Mouse (Mus musculus) kidney, postnatal 0 days (tissue): ENCODE measurements around the gene Cd81. TPM values are rescaled to one million over a fixed set of nuclear protein-coding genes. Genes with fewer than 3 reads are reported as not detected.
A peak's percentile ranks its signal among the peaks of the same experiment; 100 is the strongest.

Experiments used
- ATAC-seq: fragments of 200-750 bp; cut with Nextera tagmentation; replicated peaks from 2 replicates; pipeline ENCODE4 v1.8.0; 2017; ENCODE audit warnings: low read depth, moderate number of reproducible peaks, moderate TSS enrichment, moderate library complexity; ENCODE audit not compliant: low FRiP score
- DNase-seq: peaks from one replicate; pipeline ENCODE4 v3.0.0-alpha.2; 2016; ENCODE audit warnings: low spot score
- H3K27ac ChIP-seq: fragments of 300-500 bp; sonication (generic); 2 replicates; pipeline ENCODE4 v1.5.1; 2014; ENCODE audit warnings: mild to moderate bottlenecking
- H3K27me3 ChIP-seq: fragments of 300-500 bp; sonication (generic); 2 replicates; pipeline ENCODE4 v1.6.1; 2014; ENCODE audit warnings: low read length, mixed read lengths; ENCODE audit not compliant: insufficient read depth
- H3K36me3 ChIP-seq: fragments of 300-500 bp; sonication (generic); 2 replicates; pipeline ENCODE4 v1.6.1; 2014; ENCODE audit warnings: low read length, mixed read lengths; ENCODE audit not compliant: insufficient read depth
- H3K4me1 ChIP-seq: fragments of 300-500 bp; sonication (generic); replicated peaks from 2 replicates; pipeline ENCODE4 v1.6.1; 2014; ENCODE audit warnings: antibody characterized with exemption, low read length, mixed read lengths; ENCODE audit not compliant: insufficient read depth
- H3K4me2 ChIP-seq: fragments of 300-500 bp; sonication (generic); 2 replicates; pipeline ENCODE4 v1.6.1; 2014; ENCODE audit warnings: mild to moderate bottlenecking, low read length, moderate library complexity, mixed read lengths
- H3K4me3 ChIP-seq: fragments of 300-500 bp; sonication (generic); replicated peaks from 2 replicates; pipeline ENCODE4 v1.5.1; 2014; ENCODE audit warnings: low read depth, low read length
- H3K9ac ChIP-seq: fragments of 300-500 bp; sonication (generic); 2 replicates; pipeline ENCODE4 v1.6.1; 2014; ENCODE audit warnings: low read depth, low read length
- H3K9me3 ChIP-seq: fragments of 300-500 bp; sonication (generic); replicated peaks from 2 replicates; pipeline ENCODE4 v1.6.1; 2016; ENCODE audit warnings: low read length, inconsistent platforms, mixed read lengths
- CTCF ChIP-seq: IDR thresholded peaks from 2 replicates; pipeline ENCODE4 v1.5.1; 2016; ENCODE audit warnings: antibody characterized with exemption, low read depth, mild to moderate bottlenecking, moderate library complexity
- WGBS: fragments of 180-500 bp; shearing (Covaris S2); extraction: QIAGEN DNeasy Blood & Tissue Kit; methylation state at CpG from one replicate; pipeline ENCODE4 v1.1.7; 2014; 5-methylcytosine and 5-hydroxymethylcytosine counted together
- polyA plus RNA-seq: library from polyadenylated mRNA; unstranded; fragments of >200 nt; fragmentation: Nextera tagmentation; extraction: Ambion mirVana; gene quantifications from 2 replicates; pipeline ENCODE4 v1.2.1, GENCODE M21; 2015

The Cd81 gene
- polyA plus RNA-seq, 1 experiment from 2014 or later, result 621 TPM

DNA sequence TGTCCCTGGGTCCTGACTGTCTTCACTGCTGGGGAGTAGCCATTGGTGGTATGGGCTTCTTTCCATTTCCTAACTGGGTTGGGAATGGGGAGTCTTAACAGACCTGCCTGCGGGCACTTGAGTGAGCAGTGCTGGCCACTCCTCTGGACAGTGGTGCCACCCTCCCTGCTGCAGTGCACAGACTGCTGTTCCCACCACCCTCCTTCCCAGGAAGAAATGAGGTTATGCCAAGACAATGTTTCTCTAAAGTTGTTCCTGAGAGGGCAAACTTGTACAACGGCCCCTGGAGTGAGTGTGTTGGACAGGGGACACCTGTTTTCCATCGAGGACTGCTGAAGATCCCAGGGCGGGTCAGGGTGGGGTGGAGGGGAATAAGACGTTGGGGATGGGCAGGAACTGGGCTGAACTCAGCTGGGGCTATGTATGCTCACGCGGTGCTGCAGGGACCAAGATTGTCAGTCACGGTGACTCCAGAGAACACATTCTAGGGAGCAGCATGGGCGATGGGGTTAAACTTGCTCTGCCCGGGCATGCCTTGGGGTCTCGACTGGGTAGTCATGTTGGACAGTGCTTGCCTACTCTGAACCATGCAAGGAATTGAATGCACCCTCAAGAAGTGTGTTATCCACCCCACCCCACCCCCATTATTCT, 1.5 kb downstream of the Cd81 start:
- 26% methylated on average over 11 of the region's 11 CpGs for WGBS
- no peaks in the 10 kb centered on the region for H3K36me3 ChIP-seq
- peaks cover 35% of the 10 kb centered on the region for H3K4me1 ChIP-seq
- peak overlapping the region; percentile 95 for H3K27ac ChIP-seq
- no peaks in the 10 kb centered on the region for H3K27me3 ChIP-seq
- DNase-seq, result no peak
- TF ChIP-seq CTCF, result no peak
- peak overlapping the region; percentile 98 for H3K4me3 ChIP-seq
- ATAC-seq, result no peak
- H3K9me3 ChIP-seq, result no peaks in the 10 kb centered on the region
- peak overlapping the region; percentile 97 for H3K9ac ChIP-seq
- H3K4me2 ChIP-seq, result peak overlapping the region; percentile 79

DNA sequence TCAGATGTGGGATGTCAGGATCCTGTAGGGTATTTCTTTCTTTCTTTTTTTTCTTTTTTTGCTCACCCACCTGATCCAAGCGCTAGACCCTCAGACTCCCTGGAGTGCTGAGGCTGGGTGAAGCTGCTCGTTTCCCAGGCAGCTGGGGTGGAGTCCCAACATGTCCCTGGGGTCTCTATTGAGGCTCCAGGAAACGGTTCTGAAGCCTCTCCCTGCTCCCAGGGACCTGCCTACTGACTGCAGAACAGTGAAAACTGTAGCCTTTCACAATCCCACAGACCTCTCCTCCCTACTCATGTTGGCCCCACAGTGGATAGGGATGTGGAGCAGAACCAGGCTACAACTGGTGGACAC, 2.0 kb downstream of the Cd81 start:
- 33% methylated on average over 3 of the region's 3 CpGs for WGBS
- peak overlapping the region; percentile 8; the same call in 1 of the 2 replicates for H3K27ac ChIP-seq
- DNase-seq, result no peak

GRCm38 (mm10) chr7:143055001-143055400, 2.5 kb downstream of the Cd81 start:
- Histone ChIP-seq H3K4me1 (peaks cover 39% of the 10 kb centered on the region), H3K27me3 (no peaks in the 10 kb centered on the region), H3K27ac (0 out of 2 replicates have a peak overlapping the region, but pooled peaks have one; percentile 8), H3K36me3 (0 out of 2 replicates have a peak, but pooled peaks cover 3% of the 10 kb centered on the region), H3K9me3 (no peaks in the 10 kb centered on the region), H3K9ac (peak overlapping the region; percentile 38; the same call in 1 of the 2 replicates), H3K4me3 (peak overlapping the region; percentile 98), H3K4me2 (peak overlapping the region; percentile 79)
- DNase-seq, result no peak
- WGBS, result 59% methylated on average over 3 of the region's 3 CpGs
- ATAC-seq, result no peak
- TF ChIP-seq CTCF, result no peak

More for the DNA sequence above, 2.0 kb downstream of the Cd81 start:
- peak overlapping the region; percentile 98 for H3K4me3 ChIP-seq
- no peaks in the 10 kb centered on the region for H3K27me3 ChIP-seq
- 0 out of 2 replicates have a peak, but pooled peaks cover 3% of the 10 kb centered on the region for H3K36me3 ChIP-seq
- H3K4me2 ChIP-seq, result peak overlapping the region; percentile 79
- no peak for TF ChIP-seq CTCF
- no peak for ATAC-seq
- H3K9me3 ChIP-seq, result no peaks in the 10 kb centered on the region
- peak overlapping the region; percentile 38; the same call in 1 of the 2 replicates for H3K9ac ChIP-seq
- H3K4me1 ChIP-seq, result peaks cover 39% of the 10 kb centered on the region

DNA sequence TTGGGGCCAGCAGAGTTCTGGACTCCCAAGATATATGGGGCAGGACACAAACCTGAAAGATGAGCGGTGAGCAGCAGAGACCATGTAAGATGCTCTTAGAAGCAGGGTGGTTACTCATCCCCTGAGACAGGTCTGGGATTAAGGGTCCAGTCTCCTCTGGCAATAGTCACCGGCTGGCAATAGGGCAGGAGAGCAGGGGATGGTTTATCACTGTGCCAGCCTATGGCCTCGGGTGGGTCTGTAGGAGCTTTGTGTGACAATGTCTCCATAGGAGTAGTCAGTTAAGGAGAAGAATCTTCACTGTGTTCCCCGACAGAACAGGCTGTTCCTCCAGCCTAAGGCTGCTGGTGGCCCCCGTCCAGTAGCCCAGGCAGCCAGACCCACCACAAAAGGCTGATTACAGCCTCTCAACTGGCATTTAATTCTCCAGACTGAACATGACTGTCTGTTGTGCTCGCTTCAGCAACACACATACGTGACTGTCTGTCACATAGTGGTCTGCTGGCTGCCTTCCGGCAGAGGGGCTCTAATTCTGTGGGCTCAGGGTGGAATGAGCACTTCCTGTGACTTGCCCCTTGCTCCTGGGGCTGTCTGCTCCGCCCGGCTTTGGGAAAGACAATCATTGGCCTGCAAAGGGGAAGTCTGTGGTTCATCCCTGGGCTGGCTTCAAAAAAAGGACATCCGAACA, 3.1 kb downstream of the Cd81 start:
- WGBS, result 66% methylated on average over 11 of the region's 11 CpGs
- H3K4me2 ChIP-seq, result peak overlapping the region; percentile 79
- peak overlapping the region; percentile 51 for H3K27ac ChIP-seq
- 0 out of 2 replicates have a peak, but pooled peaks cover 3% of the 10 kb centered on the region for H3K36me3 ChIP-seq
- no peaks in the 10 kb centered on the region for H3K9me3 ChIP-seq
- no peak for TF ChIP-seq CTCF
- DNase-seq (peak; percentile 27), ATAC-seq (no peak)
- H3K9ac ChIP-seq, result peak overlapping the region; percentile 6; the same call in 1 of the 2 replicates
- H3K4me3 ChIP-seq, result peak overlapping the region; percentile 98
- H3K27me3 ChIP-seq, result no peaks in the 10 kb centered on the region
- peaks cover 39% of the 10 kb centered on the region for H3K4me1 ChIP-seq

- no peaks in the 10 kb centered on the region for H3K9me3 ChIP-seq
- H3K27me3 ChIP-seq, result no peaks in the 10 kb centered on the region
- H3K9ac ChIP-seq, result no peak overlapping the region
- peak overlapping the region; percentile 24; the same call in 1 of the 2 replicates for H3K4me2 ChIP-seq
- peak overlapping the region; percentile 77 for H3K27ac ChIP-seq
- 82% methylated on average over 5 of the region's 5 CpGs for WGBS
- DNase-seq (no peak), ATAC-seq (no peak)
- H3K4me3 ChIP-seq, result no peak overlapping the region
- peaks cover 39% of the 10 kb centered on the region for H3K4me1 ChIP-seq
- no peak for TF ChIP-seq CTCF
- H3K36me3 ChIP-seq, result 0 out of 2 replicates have a peak, but pooled peaks cover 3% of the 10 kb centered on the region
Observed at GRCm38 (mm10) chr7:143057023-143057422, 4.5 kb downstream of the Cd81 start.

GRCm38 (mm10) chr7:143057667-143058220, 5.2 kb downstream of the Cd81 start:
- peak overlapping the region; percentile 24 for H3K4me2 ChIP-seq
- ATAC-seq, result no peak
- no peak overlapping the region for H3K9ac ChIP-seq
- TF ChIP-seq CTCF, result no peak
- H3K36me3 ChIP-seq, result peaks cover 7% of the 10 kb centered on the region; the same call in 1 of the 2 replicates
- WGBS, result 66% methylated on average over 9 of the region's 9 CpGs
- DNase-seq, result no peak
- H3K4me1 ChIP-seq, result peaks cover 39% of the 10 kb centered on the region
- H3K4me3 ChIP-seq, result no peak overlapping the region
- peak overlapping the region; percentile 77 for H3K27ac ChIP-seq
- no peaks in the 10 kb centered on the region for H3K9me3 ChIP-seq
- H3K27me3 ChIP-seq, result no peaks in the 10 kb centered on the region
